Mouse (Mus musculus) MEL (cell line): Measurements from ENCODE around the gene Cacng4. TPM values are rescaled to one million over a fixed set of nuclear protein-coding genes. Genes with fewer than 3 reads are reported as not detected.

Source experiments
- DNase-seq: peaks from one replicate; pipeline ENCODE4 v3.0.0; 2011; ENCODE audit warnings: low read depth, low spot score
- H3K27ac ChIP-seq: 2 replicates; pipeline ENCODE4 v1.5.1; 2012; ENCODE audit warnings: low read depth, mild to moderate bottlenecking, control low read depth, low read length, moderate library complexity; ENCODE audit not compliant: control insufficient read depth
- H3K27me3 ChIP-seq, 2 experiments: fragments of 150-350 bp in 1 of 2; sonication (generic) in 1 of 2; 2 replicates each; pipeline ENCODE4 v1.6.1; 2012; ENCODE audit warnings: low read length in 2 of 2, mild to moderate bottlenecking in 2 of 2, improper control_type of control experiment in 1 of 2, moderate library complexity in 1 of 2; ENCODE audit not compliant: insufficient read depth in 2 of 2, control insufficient read depth in 1 of 2
- H3K36me3 ChIP-seq, 2 experiments: 2 replicates each; pipeline ENCODE4 v1.6.1; 2012 to 2014; ENCODE audit warnings: low read length in 2 of 2, improper control_type of control experiment in 1 of 2, inconsistent platforms in 1 of 2, mild to moderate bottlenecking in 1 of 2; ENCODE audit not compliant: insufficient read depth in 2 of 2, control insufficient read depth in 1 of 2
- H3K4me1 ChIP-seq, 2 experiments: fragments of 150-350 bp in 1 of 2; sonication (generic) in 1 of 2; 2 replicates each; pipeline ENCODE4 v1.6.1; 2012; ENCODE audit warnings: low read length in 2 of 2, improper control_type of control experiment in 1 of 2, mild to moderate bottlenecking in 1 of 2; ENCODE audit not compliant: insufficient read depth in 2 of 2, control insufficient read depth in 1 of 2
- H3K4me3 ChIP-seq, 2 experiments: fragments of 150-350 bp in 1 of 2; sonication (generic) in 1 of 2; 2 replicates each; pipeline ENCODE4 v1.5.1; 2012; ENCODE audit warnings: low read depth in 2 of 2, low read length in 2 of 2, mild to moderate bottlenecking in 2 of 2, moderate library complexity in 2 of 2, control low read depth in 1 of 2, improper control_type of control experiment in 1 of 2; ENCODE audit not compliant: control insufficient read depth in 1 of 2, insufficient read depth in 1 of 2
- H3K79me2 ChIP-seq: 2 replicates; pipeline ENCODE4 v1.6.1; 2012; ENCODE audit warnings: mild to moderate bottlenecking, low read length, moderate library complexity; ENCODE audit not compliant: control insufficient read depth, poor library complexity, insufficient read depth
- H3K9ac ChIP-seq: 2 replicates; pipeline ENCODE4 v1.6.1; 2012; ENCODE audit warnings: low read depth, mild to moderate bottlenecking, control low read depth, low read length, moderate library complexity; ENCODE audit not compliant: control insufficient read depth, poor library complexity, severe bottlenecking
- H3K9me3 ChIP-seq: fragments of 150-350 bp; sonication (generic); replicated peaks from 2 replicates; pipeline ENCODE4 v1.6.1; 2012; ENCODE audit warnings: mild to moderate bottlenecking, low read length, improper control_type of control experiment, moderate library complexity; ENCODE audit not compliant: insufficient read depth
- CHD1 ChIP-seq: IDR thresholded peaks from 2 replicates; pipeline ENCODE4 v1.6.1; 2012; ENCODE audit warnings: low read depth, mild to moderate bottlenecking, inconsistent platforms, low read length, improper control_type of control experiment
- CTCF ChIP-seq, 3 experiments: IDR thresholded peaks in 2 of 3; conservative IDR thresholded peaks in 1 of 3; 2 replicates each; pipeline ENCODE4 v1.5.1; 2011 to 2012; ENCODE audit warnings: low read length in 3 of 3, low read depth in 2 of 3, mild to moderate bottlenecking in 2 of 3, improper control_type of control experiment in 1 of 3, inconsistent platforms in 1 of 3, mixed read lengths in 1 of 3, moderate library complexity in 1 of 3; ENCODE audit not compliant: control insufficient read depth in 1 of 3, insufficient read depth in 1 of 3, poor library complexity in 1 of 3, severe bottlenecking in 1 of 3
- E2F4 ChIP-seq: IDR thresholded peaks from 2 replicates; pipeline ENCODE4 v1.6.1; 2011; ENCODE audit warnings: low read depth, low read length, improper control_type of control experiment, borderline replicate concordance
- GABPA ChIP-seq: IDR thresholded peaks from 2 replicates; pipeline ENCODE4 v1.6.1; 2012; ENCODE audit warnings: low read depth, mild to moderate bottlenecking, inconsistent platforms, low read length, improper control_type of control experiment, moderate library complexity
- HCFC1 ChIP-seq: IDR thresholded peaks from 2 replicates; pipeline ENCODE4 v1.6.1; 2012; ENCODE audit warnings: low read depth, mild to moderate bottlenecking, inconsistent platforms, low read length, improper control_type of control experiment, moderate library complexity
- MEF2A ChIP-seq: IDR thresholded peaks from 2 replicates; pipeline ENCODE4 v1.6.1; 2014; ENCODE audit warnings: low read depth, mild to moderate bottlenecking, inconsistent platforms, low read length, improper control_type of control experiment; ENCODE audit not compliant: poor library complexity, insufficient replicate concordance, severe bottlenecking; ENCODE audit errors: extremely low read depth
- NELFE ChIP-seq: IDR thresholded peaks from 2 replicates; pipeline ENCODE4 v1.6.1; 2011; ENCODE audit warnings: low read depth, low read length, improper control_type of control experiment
- POLR2A ChIP-seq, 2 experiments: IDR thresholded peaks; 2 replicates each; pipeline ENCODE4 v1.6.1; 2011 to 2012; ENCODE audit warnings: low read length in 2 of 2, mild to moderate bottlenecking in 2 of 2, control low read depth in 1 of 2, improper control_type of control experiment in 1 of 2, low read depth in 1 of 2, moderate library complexity in 1 of 2; ENCODE audit not compliant: control insufficient read depth in 1 of 2, insufficient read depth in 1 of 2, poor library complexity in 1 of 2
- TBP ChIP-seq: IDR thresholded peaks from 2 replicates; pipeline ENCODE4 v1.8.0; 2011; ENCODE audit warnings: low read depth, low read length, improper control_type of control experiment
- USF2 ChIP-seq, 2 experiments: IDR thresholded peaks; 2 replicates each; pipeline ENCODE4 v1.6.1; 2011 to 2012; ENCODE audit warnings: improper control_type of control experiment in 2 of 2, low read length in 2 of 2, borderline replicate concordance in 1 of 2, inconsistent platforms in 1 of 2, low read depth in 1 of 2, mild to moderate bottlenecking in 1 of 2; ENCODE audit not compliant: insufficient read depth in 1 of 2
- polyA plus RNA-seq, 2 experiments: library from polyadenylated mRNA; stranded (reverse) in 1 of 2; unstranded in 1 of 2; fragments of >175 nt in 1 of 2; fragments of >200 nt in 1 of 2; gene quantifications; 2 replicates each; pipeline versions ENCODE4 v1.2.1 to v1.2.4; 2012; ENCODE audit warnings: low replicate concordance in 2 of 2, low read depth in 1 of 2; ENCODE audit not compliant: insufficient read length in 2 of 2, insufficient read depth in 1 of 2, missing spikeins in 1 of 2
- total RNA-seq: library from RNA; depleted of rRNA; stranded (reverse); fragments of 300-350 nt; gene quantifications from 2 replicates; pipeline ENCODE4 v1.2.3, GENCODE M21; 2012

Gene Cacng4
- total and polyA plus RNA-seq, 3 experiments, result not detected

DNA sequence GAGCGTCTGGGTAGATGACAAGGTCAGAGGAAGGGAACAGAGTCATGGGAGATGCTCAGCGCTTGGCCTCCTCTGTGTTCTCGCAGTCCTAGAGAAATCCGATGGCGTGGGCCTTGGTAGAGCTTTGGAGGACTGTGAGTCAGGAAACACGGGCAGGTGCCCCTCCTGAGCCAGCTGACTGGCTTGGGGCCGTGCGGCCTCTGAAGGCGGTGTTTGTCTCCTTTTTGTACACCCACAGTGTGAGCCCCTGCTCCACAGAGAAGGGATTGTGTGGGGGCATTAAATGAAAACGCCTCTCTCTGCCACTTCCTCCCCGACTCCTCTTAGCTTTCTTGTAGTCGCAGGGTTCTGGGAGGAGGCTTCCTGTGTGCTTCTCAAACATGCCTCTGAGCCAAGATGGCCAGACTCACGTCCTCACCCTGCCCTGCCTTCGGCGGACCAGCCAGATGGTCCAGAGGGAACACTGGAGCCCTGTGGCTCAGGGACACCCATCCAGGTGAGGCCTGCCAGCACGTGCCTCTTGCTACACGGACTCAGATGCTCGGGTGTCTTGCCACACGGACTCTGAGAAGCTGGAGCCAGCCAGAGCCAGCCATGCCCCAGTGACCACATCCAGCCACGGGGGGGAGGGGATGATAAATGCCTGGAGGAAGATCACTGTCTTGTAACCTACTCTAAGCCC is 55.8 kb downstream of the Cacng4 start:
- Histone ChIP-seq H3K36me3 (no peaks in the 10 kb centered on the region), H3K9ac (no peak overlapping the region), H3K27me3 (peaks cover 0 to 2% of the 10 kb centered on the region in 2 experiments; a peak in 2 of 4 replicates), H3K9me3 (no peaks in the 10 kb centered on the region), H3K27ac (no peak overlapping the region), H3K4me3 (no peak overlapping the region), H3K4me1 (no peaks in the 10 kb centered on the region), H3K79me2 (no peaks in the 10 kb centered on the region)
- TF ChIP-seq E2F4 (no peak), CHD1 (no peak), GABPA (no peak), CTCF (IDR thresholded peaks at IDR 0.05 in 2 of 3, conservative IDR thresholded peaks at IDR 0.05 in 1 of 3; ENCODE audit: control insufficient read depth in 1 of 3, insufficient read depth in 1 of 3, low read depth in 2 of 3, low read length in 3 of 3, poor library complexity in 1 of 3, severe bottlenecking in 1 of 3) (no peak), HCFC1 (no peak), POLR2A (IDR thresholded peaks at IDR 0.05; ENCODE audit: control insufficient read depth in 1 of 2, insufficient read depth in 1 of 2, low read depth in 1 of 2, low read length in 2 of 2, poor library complexity in 1 of 2) (no peak)
- no peak for DNase-seq

DNA sequence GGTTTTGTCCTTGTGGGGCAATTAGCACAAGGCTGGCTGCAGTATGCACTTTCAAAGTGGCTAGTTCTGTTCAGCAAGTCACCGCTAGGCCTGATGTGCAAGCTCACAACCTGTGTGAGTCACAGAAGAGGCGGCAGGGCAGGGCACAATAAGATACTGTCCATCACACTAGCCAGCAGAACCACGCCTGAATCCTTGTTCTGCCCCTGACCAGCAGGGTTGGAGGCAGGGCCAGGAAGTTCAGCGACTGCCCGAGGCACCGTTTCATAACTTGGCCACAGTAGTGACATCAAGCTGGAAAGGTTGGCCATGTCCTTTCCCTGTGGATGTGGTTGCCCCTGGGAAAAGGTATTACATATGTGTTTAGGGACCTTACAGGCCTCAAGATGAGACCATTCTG is 56.5 kb downstream of the Cacng4 start:
- Histone ChIP-seq H3K36me3 (no peaks in the 10 kb centered on the region), H3K4me1 (no peaks in the 10 kb centered on the region), H3K9me3 (no peaks in the 10 kb centered on the region), H3K4me3 (no peak overlapping the region), H3K79me2 (no peaks in the 10 kb centered on the region), H3K27me3 (peaks cover 0 to 2% of the 10 kb centered on the region in 2 experiments; a peak in 2 of 4 replicates), H3K27ac (no peak overlapping the region), H3K9ac (no peak overlapping the region)
- TF ChIP-seq MEF2A (no peak), NELFE (no peak)
- no peak for DNase-seq

- no peak for DNase-seq
- no peak overlapping the region for H3K4me3 ChIP-seq
- no peaks in the 10 kb centered on the region for H3K9me3 ChIP-seq
- no peaks in the 10 kb centered on the region for H3K36me3 ChIP-seq
- H3K9ac ChIP-seq, result no peak overlapping the region
- no peaks in the 10 kb centered on the region for H3K4me1 ChIP-seq
- H3K79me2 ChIP-seq, result no peaks in the 10 kb centered on the region
- no peak overlapping the region for H3K27ac ChIP-seq
- TF ChIP-seq USF2 (IDR thresholded peaks at IDR 0.05; ENCODE audit: borderline replicate concordance in 1 of 2, insufficient read depth in 1 of 2, low read depth in 1 of 2, low read length in 2 of 2) (no peak), TBP (0 out of 2 replicates have a peak, but pooled peaks have one; percentile 31)
- peaks cover 5 to 8% of the 10 kb centered on the region in 2 experiments for H3K27me3 ChIP-seq
These were observed 60.2 kb downstream of the Cacng4 start for GRCm38 (mm10) chr11:107734133-107734532.
